Mouse (Mus musculus) bone marrow, adult 2 months (tissue): Measurements from ENCODE around the gene Ear6.

Source experiments
- CTCF ChIP-seq: fragments of 200-500 bp; IDR thresholded peaks from 2 replicates; pipeline ENCODE4 v1.5.1; 2011; ENCODE audit warnings: low read length, control low read depth; ENCODE audit not compliant: control insufficient read depth, insufficient read depth
- POLR2A ChIP-seq: fragments of 200-500 bp; IDR thresholded peaks from 2 replicates; pipeline ENCODE4 v1.6.1; 2011; ENCODE audit warnings: low read depth, mild to moderate bottlenecking, control low read depth, low read length, borderline replicate concordance; ENCODE audit not compliant: control insufficient read depth

DNA sequence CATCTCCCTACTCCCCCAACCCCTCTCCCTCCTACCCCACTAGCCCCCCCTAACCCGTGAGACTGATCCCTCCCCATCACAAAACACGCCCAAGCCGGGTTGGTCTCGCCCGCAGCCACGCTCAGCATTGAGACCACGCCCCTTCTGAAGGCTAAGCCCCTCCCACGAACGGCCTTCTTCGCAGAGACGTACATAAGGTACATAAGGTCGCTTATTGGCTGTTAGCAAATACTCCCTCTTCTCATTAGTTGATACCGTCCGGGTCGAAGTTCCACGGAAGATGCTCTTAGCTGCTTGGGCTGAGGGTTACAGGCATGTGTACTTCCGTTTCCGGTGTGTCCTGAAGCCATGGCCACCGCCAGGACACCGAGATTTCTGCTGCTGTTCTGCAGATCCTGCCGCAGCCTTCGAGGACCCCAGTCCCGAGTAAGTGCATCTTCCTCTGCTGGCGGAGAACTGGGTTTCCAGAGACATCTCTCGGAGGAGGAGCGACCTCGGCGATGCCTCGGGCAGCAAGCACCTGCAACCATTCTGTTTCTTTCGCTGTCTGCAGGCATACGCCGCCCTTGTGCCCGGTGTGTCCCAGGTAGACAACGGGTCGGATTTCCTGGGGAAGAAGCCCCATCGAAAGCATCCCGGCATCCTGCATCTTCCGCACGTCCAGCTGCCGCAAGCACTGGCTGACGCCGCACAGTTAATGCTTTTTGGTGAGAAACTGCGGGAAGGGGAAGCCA lies 31.3 kb downstream of the Ear6 start, which contains the start of gene Mettl17:
- TF ChIP-seq CTCF (no peak), POLR2A (no peak)
